Mouse (Mus musculus): ENCODE data around the gene Bicdl2. TPM values are rescaled to one million over a fixed set of nuclear protein-coding genes. Genes with fewer than 3 reads are reported as not detected.

Bicdl2 gene
- 0.28 and 0.40 TPM in 2 replicates for polyA plus RNA-seq (2016; fragmentation: Nextera tagmentation; extraction: Ambion mirVana)

DNA sequence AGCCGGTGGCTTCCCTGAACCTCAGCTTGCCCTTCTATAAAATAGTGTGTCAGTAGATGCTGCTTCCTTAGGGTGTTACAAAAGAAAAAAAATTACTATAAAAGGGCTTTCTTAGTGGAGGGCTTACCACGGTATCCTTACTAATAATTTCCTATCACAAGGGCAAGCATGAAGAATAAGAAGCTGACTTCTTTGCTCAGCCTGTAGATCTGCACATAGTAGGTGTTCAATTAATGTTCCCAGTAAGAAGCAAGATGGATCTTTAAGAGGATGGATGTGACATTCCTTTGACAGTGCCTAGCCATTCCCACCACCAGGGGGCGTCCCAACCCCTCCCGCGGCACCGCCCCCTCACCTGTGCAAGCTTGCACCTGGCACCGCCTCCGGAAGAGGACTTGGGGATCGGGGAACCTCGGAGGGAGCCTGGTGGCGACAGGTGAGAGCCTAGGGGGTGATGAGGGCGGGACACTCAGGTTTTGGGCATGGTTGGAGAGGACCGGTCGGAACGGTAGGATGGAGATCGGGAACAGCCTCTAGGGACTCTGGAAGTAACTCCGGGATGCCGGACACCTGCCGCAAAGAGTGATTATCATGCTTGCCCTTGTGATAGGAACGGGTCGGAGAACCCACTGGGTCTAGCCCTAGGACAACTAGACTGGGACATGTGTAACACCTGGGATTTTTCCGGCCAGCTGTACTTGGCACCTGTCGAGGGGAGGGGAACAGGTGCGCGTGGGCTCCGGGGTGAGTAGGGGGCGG, at the start of gene Bicdl2:
Gene Bicdl2 (plus strand): TSS at position 390 of the 759 bp plus-strand sequence.
- H3K4me3 ChIP-seq, result peak within 1 kb of the TSS; percentile 33
- no peaks in the 10 kb centered on the region for H3K36me3 ChIP-seq
- 8% methylated on average over 27 of the region's 27 CpGs for WGBS
- H3K4me1 ChIP-seq, result peaks cover 10% of the 10 kb centered on the region; the same call in 1 of the 2 replicates
- H3K27ac ChIP-seq, result no peak within 1 kb of the TSS
- H3K9me3 ChIP-seq, result no peaks in the 10 kb centered on the region
- no peak for DNase-seq (ENCODE audit: low spot score)
- peaks cover 64% of the 10 kb centered on the region for H3K27me3 ChIP-seq (ENCODE audit: insufficient read depth, poor library complexity, severe bottlenecking)

DNA sequence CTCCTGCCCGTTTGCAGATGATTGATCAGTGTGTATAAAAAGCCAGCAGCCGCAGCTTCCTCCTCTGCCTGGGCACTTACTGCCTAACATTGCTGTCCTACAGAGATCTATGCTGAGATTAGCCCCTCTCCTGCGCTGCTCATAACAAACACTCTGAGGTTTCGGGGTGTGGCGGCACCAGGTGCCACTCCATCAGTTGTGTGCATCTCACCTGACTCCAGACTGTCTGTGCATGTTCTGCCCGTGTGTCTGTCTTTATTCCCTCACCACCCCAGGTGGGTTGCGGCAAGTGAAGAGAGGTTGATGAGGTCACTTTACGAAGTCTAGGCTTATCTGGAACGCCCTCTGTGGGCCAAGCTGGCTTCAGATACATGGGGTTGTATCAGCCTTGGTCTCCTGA, 43.2 kb upstream of the Bicdl2 start:
- Histone ChIP-seq H3K36me3 (no peaks in the 10 kb centered on the region), H3K27ac (no peak overlapping the region), H3K4me3 (no peak overlapping the region), H3K9me3 (no peaks in the 10 kb centered on the region), H3K27me3 (ENCODE audit: insufficient read depth, poor library complexity, severe bottlenecking) (peaks cover 34% of the 10 kb centered on the region; the same call in 1 of the 2 replicates), H3K4me1 (no peaks in the 10 kb centered on the region)
- WGBS, result 45% methylated on average over 9 of the region's 9 CpGs
- DNase-seq (ENCODE audit: low spot score), result no peak

DNA sequence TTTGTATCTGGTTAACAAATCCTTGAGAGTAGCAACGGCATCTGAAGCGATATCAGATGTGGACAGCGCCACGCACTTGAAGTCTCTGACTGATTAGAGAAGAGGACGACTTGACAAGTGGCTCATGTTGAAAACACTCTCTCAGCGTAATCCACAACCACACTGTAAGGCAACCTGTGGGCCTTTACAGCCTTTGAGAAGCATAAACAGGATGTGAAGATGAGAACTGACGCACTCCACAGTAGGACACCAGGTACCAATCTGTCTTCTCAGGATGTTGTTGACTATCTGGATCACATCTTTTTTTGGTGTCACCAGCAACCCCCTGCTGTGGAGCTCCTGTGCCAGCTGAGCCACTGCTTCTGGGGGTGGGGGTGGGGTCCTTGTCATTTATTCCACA, 40.0 kb upstream of the Bicdl2 start:
- H3K9me3 ChIP-seq, result no peaks in the 10 kb centered on the region
- H3K27ac ChIP-seq, result no peak overlapping the region
- 39% methylated on average over 7 of the region's 7 CpGs for WGBS
- no peaks in the 10 kb centered on the region for H3K4me1 ChIP-seq
- no peak overlapping the region for H3K4me3 ChIP-seq
- no peaks in the 10 kb centered on the region for H3K36me3 ChIP-seq
- peaks cover 36% of the 10 kb centered on the region; the same call in 1 of the 2 replicates for H3K27me3 ChIP-seq (ENCODE audit: insufficient read depth, poor library complexity, severe bottlenecking)
- no peak for DNase-seq (ENCODE audit: low spot score)

- H3K4me3 ChIP-seq, result no peak overlapping the region
- no peaks in the 10 kb centered on the region for H3K36me3 ChIP-seq
- H3K9me3 ChIP-seq, result no peaks in the 10 kb centered on the region
- WGBS, result 32% methylated on average over 7 of the region's 7 CpGs
- H3K4me1 ChIP-seq, result peaks cover 7% of the 10 kb centered on the region
- no peak overlapping the region for H3K27ac ChIP-seq
- DNase-seq (ENCODE audit: low spot score), result no peak
- H3K27me3 ChIP-seq (ENCODE audit: insufficient read depth, poor library complexity, severe bottlenecking), result peaks cover 18% of the 10 kb centered on the region
Observed at GRCm38 (mm10) chr17:23627813-23628212, 32.5 kb upstream of the Bicdl2 start.

DNA sequence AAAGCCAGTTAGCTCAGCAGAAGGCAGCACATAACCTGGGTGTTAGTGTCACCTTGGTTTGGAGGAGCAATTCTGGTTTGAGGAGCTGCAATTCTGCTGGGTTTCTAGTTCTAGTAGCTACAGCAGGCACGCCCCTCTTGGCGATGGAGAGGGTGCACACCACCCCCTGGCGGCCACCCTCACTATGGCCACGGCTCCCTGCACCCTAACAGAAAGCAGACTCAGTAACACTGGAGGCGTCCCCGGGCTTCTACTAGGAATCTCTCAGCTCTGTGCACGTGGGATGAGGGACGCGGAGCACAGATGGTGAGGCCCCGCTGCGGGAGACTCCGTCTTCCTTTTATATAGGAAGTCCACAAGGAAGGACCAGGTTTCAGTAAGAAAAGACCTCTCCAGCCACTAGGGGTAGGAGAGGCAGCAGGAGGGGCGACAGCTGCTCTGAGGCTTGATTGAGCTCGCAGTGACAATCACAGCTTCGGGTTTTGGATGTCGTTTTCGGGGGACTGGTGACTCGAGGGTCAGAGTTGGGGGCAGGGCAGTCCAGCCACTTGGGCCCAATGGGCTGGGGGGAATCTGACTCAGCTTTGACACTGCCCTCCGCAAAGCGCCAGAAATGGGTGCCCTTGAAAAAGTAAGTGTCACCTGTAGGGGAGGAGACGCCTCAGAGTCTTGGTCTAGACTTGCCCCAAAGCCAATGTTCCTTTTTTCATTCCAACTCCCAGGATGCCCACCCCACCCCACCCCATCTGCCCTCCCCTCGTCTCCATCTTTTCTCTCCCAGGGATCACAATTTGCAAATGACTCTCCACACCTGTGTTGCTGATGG, 29.9 kb upstream of the Bicdl2 start:
- H3K4me3 ChIP-seq, result peak overlapping the region; percentile 28; the same call in 1 of the 2 replicates
- peak; percentile 87 for DNase-seq (ENCODE audit: low spot score)
- no peaks in the 10 kb centered on the region for H3K36me3 ChIP-seq
- H3K27ac ChIP-seq, result no peak overlapping the region
- H3K9me3 ChIP-seq, result no peaks in the 10 kb centered on the region
- WGBS, result 18% methylated on average over 22 of the region's 22 CpGs
- peaks cover 18% of the 10 kb centered on the region for H3K27me3 ChIP-seq (ENCODE audit: insufficient read depth, poor library complexity, severe bottlenecking)
- peaks cover 7% of the 10 kb centered on the region for H3K4me1 ChIP-seq

DNA sequence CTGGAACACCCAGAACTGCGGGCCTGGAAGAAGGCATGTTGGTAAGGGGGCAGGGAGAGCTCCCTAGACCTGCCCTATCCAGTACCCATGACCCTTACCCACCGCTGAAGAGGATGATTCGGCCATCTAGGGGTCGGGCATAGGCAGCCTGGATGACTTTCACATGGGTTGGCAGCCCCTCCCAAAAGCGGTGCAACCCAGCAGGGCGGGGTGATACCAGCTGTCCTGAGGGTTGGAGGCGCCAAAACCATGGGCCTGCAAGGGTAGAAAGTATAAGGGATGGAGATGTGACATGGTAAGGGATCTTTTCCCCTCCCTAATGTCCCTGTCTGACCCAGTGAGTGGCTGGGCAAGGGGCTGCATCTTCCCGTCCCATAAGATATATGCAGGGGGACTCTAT, 29.1 kb upstream of the Bicdl2 start:
- Histone ChIP-seq H3K4me1 (peaks cover 7% of the 10 kb centered on the region), H3K27ac (no peak overlapping the region), H3K4me3 (no peak overlapping the region), H3K9me3 (no peaks in the 10 kb centered on the region), H3K36me3 (no peaks in the 10 kb centered on the region), H3K27me3 (ENCODE audit: insufficient read depth, poor library complexity, severe bottlenecking) (peaks cover 24% of the 10 kb centered on the region)
- no peak for DNase-seq (ENCODE audit: low spot score)
- WGBS, result 72% methylated on average over 8 of the region's 8 CpGs

GRCm38 (mm10) chr17:23644613-23645495, 15.5 kb upstream of the Bicdl2 start, which contains the start of gene Mmp25:
Gene Mmp25, minus strand, starts transcription at chr17:23645277.
- Histone ChIP-seq H3K9me3 (no peaks in the 10 kb centered on the region), H3K4me3 (peak within 1 kb of the TSS; percentile 63), H3K4me1 (peaks cover 6% of the 10 kb centered on the region), H3K27ac (peak within 1 kb of the TSS; percentile 37; the same call in 1 of the 2 replicates), H3K36me3 (no peaks in the 10 kb centered on the region), H3K27me3 (ENCODE audit: insufficient read depth, poor library complexity, severe bottlenecking) (peaks cover 36% of the 10 kb centered on the region)
- DNase-seq (ENCODE audit: low spot score), result no peak
- WGBS, result under 1% methylated on average over 58 of the region's 58 CpGs

DNA sequence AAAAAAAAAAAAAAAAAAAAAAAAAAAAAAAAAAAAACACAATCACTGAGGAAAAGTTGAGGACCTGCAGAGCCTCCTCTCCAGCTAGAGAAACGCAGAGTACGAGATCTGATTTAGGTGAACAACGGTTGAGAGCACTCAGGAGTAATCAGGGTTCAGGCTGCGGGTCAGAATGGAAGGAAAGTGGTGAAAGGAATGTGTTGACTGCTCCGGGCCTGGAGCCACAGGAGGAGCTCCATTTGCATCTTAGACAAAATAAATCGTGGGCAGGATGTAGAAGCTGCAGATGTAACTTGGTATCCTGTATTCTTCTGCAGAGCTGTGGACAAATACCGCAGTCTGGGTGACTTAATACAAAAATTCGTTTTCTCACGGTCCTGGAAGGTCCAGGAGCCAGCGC, 14.4 kb upstream of the Bicdl2 start:
- WGBS, result 23% methylated on average over 10 of the region's 10 CpGs
- no peak for DNase-seq (ENCODE audit: low spot score)
- H3K27ac ChIP-seq, result no peak overlapping the region

DNA sequence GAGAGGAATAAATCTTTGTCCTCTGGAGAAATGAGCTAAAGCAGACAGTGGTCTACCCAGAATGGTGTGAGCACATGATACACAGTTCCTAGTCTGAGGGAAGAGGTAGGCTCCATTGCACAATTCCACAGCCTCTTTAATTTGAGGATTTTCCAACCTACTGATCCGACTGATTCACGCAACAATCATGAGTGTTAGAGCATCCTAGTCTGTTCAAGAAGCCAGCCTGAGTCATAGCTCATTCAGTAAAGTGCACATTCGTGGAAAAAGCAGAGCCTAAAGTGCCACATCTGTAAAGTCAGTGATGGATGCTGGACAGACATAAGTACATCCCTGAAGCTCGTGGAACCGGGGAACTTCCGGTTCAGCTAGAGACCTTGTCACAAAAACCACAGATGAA, 8.9 kb upstream of the Bicdl2 start:
- Histone ChIP-seq H3K27ac (no peak overlapping the region), H3K4me3 (no peak overlapping the region), H3K4me1 (no peaks in the 10 kb centered on the region), H3K9me3 (no peaks in the 10 kb centered on the region), H3K36me3 (no peaks in the 10 kb centered on the region), H3K27me3 (ENCODE audit: insufficient read depth, poor library complexity, severe bottlenecking) (peaks cover 15% of the 10 kb centered on the region; the same call in 1 of the 2 replicates)
- no peak for DNase-seq (ENCODE audit: low spot score)
- WGBS, result 80% methylated on average over 6 of the region's 6 CpGs

More for the DNA sequence above, 14.4 kb upstream of the Bicdl2 start:
- H3K36me3 ChIP-seq, result no peaks in the 10 kb centered on the region
- H3K9me3 ChIP-seq, result no peaks in the 10 kb centered on the region
- H3K4me3 ChIP-seq, result no peak overlapping the region
- peaks cover 36% of the 10 kb centered on the region for H3K27me3 ChIP-seq (ENCODE audit: insufficient read depth, poor library complexity, severe bottlenecking)
- H3K4me1 ChIP-seq, result peaks cover 6% of the 10 kb centered on the region

DNA sequence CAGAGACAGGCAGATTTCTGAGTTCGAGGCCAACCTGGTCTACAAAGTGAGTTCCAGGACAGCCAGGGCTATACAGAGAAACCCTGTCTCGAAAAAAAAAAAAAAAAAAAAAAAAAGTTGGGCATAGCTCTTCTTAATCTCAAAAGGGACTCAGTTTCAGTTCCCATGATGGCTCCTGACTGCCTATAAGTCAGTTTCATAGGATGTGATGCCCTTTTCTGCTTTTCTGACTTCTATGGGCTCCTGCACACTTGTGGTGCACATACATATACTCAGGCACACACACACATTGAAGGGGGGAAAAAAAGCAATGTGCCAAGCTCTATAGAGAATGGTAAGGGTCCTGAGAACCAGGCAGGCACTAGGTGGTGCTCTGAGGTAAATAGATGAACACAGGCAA, 7.0 kb upstream of the Bicdl2 start:
- no peaks in the 10 kb centered on the region for H3K4me1 ChIP-seq
- 50% methylated on average over 2 of the region's 2 CpGs for WGBS

GRCm38 (mm10) chr17:23654001-23654400, 6.3 kb upstream of the Bicdl2 start:
- Histone ChIP-seq H3K27me3 (ENCODE audit: insufficient read depth, poor library complexity, severe bottlenecking) (peaks cover 21% of the 10 kb centered on the region), H3K27ac (no peak overlapping the region), H3K4me1 (no peaks in the 10 kb centered on the region), H3K9me3 (no peaks in the 10 kb centered on the region), H3K4me3 (no peak overlapping the region), H3K36me3 (no peaks in the 10 kb centered on the region)
- DNase-seq (ENCODE audit: low spot score), result no peak
- 58% methylated on average over 6 of the region's 6 CpGs for WGBS

More for the DNA sequence above, 7.0 kb upstream of the Bicdl2 start:
- Histone ChIP-seq H3K27me3 (ENCODE audit: insufficient read depth, poor library complexity, severe bottlenecking) (peaks cover 18% of the 10 kb centered on the region), H3K9me3 (no peaks in the 10 kb centered on the region), H3K36me3 (no peaks in the 10 kb centered on the region), H3K27ac (no peak overlapping the region), H3K4me3 (no peak overlapping the region)
- no peak for DNase-seq (ENCODE audit: low spot score)

DNA sequence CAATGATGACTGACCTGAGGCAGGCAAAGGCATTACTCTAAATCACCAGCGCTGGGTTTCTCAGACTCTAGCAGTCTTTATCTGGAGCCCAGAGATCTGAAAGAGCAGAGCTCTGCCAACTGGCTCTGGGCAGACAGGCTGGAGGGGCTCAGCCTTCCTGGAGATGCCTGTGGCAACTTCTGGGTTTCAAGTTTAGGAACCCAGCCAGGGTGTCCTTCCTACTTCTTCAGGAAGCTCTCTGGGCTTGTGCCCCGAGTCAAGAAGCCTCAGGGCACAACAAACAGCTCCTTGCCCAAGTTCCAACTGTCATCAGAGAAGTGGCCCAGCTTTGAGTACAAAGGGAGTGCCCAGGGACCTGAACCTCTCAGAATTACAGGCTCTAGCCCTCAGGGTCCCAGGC, 5.9 kb upstream of the Bicdl2 start:
- 64% methylated on average over 2 of the region's 2 CpGs for WGBS
- no peaks in the 10 kb centered on the region for H3K36me3 ChIP-seq
- no peaks in the 10 kb centered on the region for H3K9me3 ChIP-seq
- H3K4me1 ChIP-seq, result no peaks in the 10 kb centered on the region
- H3K4me3 ChIP-seq, result no peak overlapping the region
- no peak overlapping the region for H3K27ac ChIP-seq
- DNase-seq (ENCODE audit: low spot score), result no peak
- H3K27me3 ChIP-seq (ENCODE audit: insufficient read depth, poor library complexity, severe bottlenecking), result peaks cover 25% of the 10 kb centered on the region

Data from heart, embryonic 10.5 days (tissue).